Mouse (Mus musculus) cerebral cortex, adult 2 months (tissue): ENCODE data around the gene Coa5.

ENCODE experiments used
- WGBS: fragments of 180-500 bp; shearing (Covaris S2); methylation state at CpG from one replicate; pipeline ENCODE4 v1.1.7; 2018; 5-methylcytosine and 5-hydroxymethylcytosine counted together

Coa5 gene

DNA sequence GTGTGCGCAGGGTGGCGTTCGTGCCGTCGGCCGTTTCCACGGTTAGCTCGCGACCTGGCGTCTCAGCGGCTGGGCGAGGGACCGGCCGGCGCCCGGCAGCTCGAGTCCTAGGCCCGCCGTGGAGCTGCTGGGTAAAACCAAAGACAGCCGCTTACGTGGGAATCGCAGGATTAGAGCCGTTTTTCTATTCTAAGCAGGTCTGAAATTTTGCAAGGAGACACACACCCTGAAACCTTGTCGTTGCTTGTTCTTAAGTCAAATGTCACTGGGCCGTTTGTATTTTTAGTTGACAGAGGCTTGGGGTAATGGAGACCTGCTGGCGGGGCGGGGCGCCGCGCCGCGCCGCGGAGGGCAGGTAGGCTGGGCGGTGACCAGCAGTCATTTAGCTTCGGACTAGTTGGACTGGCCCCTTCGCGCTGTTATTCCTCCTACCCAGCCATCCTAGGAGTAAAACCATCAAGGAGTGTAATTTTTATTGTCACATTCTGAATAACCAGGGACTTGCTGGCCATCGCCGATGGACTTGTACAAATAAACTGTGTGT lies 466 bp upstream of the Coa5 start:
- WGBS: 1% methylated on average over 40 of the region's 40 CpGs

DNA sequence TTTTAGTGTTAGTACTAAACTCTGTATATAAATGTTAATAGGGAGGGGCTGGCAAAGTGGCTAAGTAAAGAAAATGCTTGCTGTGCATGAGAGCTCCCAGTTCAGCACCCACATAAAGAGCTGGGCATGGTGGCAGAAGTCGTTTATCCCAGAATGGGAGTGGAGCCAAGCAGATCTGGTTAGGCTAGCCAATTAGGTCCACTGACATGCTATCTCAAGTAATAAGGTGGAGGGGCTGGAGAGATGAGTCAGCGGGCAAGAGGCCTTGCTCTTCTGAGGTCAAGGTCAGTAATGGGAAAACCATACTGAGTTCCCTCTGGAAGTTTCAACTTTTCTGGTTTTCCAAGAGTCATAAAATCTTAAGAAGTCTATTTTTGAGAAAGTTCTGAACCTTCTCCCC lies 992 bp downstream of the Coa5 start:
- WGBS: 54% methylated on average over 2 of the region's 2 CpGs

DNA sequence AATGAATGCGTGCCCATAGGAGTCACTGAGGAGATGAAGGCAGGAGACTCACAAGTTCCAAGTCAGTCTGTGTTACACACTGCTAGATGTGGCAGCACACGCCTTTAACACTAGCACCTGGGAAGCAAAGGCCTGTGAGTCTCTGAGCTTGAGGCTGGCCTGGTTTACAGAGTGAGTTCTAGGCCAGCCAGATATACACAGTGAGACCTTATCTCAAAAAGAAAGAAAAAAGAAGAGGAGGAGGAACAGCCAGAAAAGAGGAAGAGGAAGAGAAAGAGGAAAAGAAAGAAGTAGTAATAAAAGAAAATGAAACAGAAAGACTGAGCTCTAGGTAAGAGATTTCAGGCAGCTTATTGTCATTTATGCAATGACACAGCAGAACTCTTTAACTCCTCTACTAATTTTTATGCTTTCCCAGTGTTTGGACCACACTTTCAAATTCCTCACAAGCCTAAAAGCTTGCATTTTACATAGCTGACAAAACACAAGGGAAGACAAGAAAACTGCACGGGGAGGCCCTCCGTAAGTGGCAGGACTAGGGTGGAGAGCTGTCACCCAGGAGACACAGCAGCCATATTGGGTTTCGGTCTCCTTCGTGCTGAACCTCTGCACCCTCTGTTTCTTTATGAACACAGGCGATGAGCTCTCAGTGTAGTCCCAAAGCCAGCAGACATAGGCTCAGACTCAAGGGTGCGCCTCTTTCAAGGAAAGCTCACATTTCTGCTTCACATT lies 2.6 kb downstream of the Coa5 start:
- WGBS: 93% methylated on average over 8 of the region's 8 CpGs

DNA sequence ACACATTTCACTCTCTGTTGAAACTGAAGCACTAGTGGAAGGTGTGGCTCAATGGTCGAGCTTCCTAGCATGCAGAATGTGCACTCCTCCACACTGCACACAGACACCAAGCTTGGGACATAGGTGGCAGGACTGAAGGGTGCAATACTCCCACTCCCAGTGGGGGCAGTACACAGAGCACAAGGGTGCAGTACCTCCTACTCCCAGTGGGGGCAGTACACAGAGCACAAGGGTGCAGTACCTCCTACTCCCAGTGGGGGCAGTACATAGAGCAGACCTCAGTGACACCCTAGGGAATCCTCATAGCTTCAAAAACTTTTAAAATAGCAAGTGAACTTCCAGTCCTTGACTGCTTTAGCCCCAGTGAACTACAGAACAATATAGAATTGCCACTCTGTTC lies 10.5 kb downstream of the Coa5 start:
- WGBS: 81% methylated on average over 1 of the region's 1 CpGs

DNA sequence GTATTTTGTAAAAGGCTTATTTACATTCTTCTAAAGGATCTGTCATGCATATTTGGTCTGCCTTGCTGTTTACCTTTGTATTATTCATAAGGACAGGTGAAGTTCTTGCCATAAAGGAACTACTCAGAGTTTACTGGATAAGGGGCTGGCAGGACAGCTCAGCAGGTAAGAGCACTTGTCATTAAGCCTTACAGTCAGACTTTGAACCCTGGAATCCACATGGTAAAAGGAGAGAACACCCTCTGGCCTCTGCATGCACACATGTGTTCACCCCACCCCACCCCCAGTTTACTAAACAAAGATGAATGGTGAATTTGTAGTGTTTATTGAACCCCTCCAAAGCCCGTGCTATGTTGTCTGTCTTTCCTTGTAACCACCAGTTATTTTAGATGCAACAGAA lies 14.5 kb downstream of the Coa5 start:
- 76% methylated on average over 1 of the region's 1 CpGs for WGBS

DNA sequence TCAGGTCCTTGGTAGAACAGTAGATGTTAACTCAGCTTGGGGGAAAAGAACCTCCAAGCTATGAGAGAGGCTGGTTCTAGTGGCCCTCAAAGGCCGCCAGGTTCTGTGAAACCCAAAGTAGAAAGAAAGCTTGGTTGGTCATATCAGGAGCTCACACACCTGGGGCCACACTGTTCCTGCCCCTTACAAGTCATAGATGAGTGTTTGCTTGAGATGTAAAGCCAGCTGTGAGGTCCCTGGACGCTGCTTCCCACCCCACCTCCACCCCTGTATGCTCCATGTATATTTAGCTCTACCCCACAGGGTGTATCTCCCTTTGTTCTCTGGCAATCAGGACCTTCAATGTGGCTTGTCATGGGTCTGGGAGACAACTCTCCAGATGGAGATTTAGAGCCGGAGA lies 21.2 kb downstream of the Coa5 start:
- WGBS: 73% methylated on average over 3 of the region's 3 CpGs

DNA sequence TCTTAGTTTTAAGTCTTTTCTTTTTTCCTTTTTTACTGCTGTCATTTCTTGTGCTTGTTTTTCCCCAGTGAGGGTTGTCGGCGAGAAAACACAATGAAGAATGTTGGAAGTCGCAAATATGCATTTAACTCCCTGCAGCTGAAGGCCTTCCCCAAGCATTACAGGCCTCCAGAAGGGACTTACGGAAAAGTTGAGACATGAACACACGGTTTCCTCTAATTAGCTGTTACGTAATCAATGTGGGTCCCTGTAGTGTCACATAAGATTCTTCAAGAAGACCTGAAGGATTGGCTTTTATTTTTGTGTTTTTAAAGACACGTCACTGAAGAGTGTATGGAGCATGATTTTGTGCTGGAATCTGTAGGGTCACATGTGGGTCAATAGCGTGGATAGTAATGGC lies 21.8 kb downstream of the Coa5 start:
- WGBS: 83% methylated on average over 8 of the region's 8 CpGs

DNA sequence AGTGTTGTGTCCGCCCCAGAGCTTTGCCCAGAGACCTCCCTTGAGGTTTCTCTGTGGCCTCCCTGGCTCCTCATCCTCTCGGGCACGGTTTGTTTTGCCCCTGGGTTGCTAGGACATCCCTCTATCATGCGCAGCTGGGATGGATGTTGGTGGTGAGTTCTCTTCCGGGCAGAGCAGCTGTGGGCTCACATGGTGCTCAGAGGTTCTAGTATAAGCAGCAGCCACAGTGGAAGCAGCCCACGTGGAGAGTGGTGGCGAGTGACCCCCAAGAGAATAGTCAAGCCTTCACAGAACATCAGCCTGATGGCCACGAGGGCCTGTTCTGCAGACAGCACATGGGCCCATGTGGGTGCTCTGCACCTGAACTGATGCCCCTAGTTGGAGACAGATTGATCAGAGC lies 22.7 kb downstream of the Coa5 start:
- 81% methylated on average over 8 of the region's 8 CpGs for WGBS

DNA sequence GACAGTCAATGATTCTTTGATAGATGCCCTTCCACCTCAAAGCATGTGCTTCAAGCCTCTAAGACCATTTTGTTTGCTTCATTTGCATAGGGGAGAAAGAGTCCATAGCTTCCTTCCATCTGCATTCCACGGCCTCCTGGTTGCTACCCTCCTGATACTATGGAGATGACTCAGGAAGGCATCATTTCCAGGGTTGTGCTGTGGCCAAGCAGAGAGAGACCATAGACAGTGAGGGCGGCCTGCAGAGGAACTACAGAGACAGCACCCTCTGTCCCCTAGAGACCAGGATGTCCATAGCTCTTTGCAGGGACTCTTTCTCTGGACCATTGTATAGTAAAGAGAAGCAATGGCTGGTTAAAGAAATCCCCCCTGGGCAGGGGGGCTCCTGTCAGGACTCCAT lies 24.8 kb downstream of the Coa5 start:
- WGBS: 67% methylated on average over 2 of the region's 2 CpGs

DNA sequence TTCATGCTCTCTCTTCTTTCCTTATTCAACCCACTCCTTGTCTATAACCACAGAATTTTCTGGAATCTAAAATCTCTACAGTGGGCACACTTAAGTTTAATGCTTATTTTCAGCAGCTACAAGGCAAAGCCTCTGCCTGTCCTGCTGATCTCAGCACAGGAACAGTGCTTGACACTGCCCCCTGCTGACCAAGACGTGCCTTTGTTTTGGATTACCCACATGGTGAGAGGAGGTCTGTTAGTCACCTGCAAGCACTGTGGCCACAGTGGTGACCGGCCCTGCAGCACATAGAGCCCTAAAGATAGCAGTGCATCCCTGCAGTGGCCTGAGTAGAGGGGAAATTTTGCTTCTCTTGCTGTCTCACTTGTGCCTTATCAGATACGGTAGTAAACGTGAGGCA lies 28.2 kb downstream of the Coa5 start:
- WGBS: 53% methylated on average over 4 of the region's 4 CpGs

DNA sequence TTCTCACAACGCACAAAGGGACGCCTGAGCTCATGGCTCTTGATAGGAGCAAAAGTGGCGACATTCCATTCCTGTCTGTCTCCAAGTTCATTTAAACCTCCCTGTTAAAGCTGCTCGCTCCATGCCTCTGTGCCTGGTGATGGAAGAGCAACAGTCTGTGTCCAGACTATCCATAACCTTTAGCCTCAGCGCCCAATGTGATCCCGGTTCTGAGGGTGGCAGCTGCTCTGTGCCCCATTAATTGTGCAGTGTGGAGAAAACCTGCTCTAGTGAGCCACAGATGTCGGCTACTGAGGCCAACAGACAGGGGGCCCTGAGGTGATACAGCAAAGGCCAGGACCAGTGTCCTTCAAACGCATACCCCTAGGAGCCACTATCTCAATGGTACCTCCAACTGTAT lies 30.2 kb downstream of the Coa5 start:
- WGBS: 84% methylated on average over 8 of the region's 8 CpGs

DNA sequence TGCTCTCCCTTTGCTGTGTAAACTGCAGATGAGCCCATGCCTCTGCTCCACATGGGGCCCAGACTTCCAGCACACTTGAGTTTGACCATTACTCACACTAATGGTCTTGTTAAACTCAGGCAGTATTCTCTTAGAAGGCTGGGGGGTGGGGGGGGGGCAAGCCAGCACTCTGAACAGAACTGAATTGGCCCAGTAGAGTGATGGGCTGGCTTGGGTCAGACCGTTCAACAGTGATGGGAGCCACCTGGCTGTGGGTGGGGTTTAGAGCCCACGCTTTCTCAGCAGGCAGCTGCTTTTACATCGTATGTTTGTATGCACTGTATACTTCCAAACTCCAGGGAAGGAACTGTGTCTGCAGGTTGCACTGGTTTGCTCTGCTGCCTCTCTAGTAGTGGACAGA lies 30.9 kb downstream of the Coa5 start:
- WGBS: 59% methylated on average over 3 of the region's 3 CpGs

DNA sequence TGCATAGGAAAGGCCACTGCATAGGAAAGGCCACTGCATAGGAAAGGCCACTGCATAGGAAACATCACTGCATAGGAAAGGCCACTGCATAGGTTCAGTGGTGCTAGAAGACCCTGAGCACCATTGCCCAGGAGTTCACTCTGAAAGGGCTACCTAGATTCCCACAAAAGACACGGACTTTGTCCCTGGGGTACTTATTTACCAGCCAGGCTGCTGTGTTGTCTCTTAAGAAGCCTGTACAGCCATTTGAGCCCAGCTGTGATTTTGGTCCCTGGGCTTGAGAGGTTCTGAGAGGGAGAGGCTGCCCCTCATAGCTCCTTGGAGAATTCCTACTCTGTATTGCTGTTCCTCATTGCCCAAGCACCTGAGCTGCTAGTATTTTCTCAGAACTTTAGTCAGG lies 33.4 kb downstream of the Coa5 start:
- 92% methylated on average over 1 of the region's 1 CpGs for WGBS

DNA sequence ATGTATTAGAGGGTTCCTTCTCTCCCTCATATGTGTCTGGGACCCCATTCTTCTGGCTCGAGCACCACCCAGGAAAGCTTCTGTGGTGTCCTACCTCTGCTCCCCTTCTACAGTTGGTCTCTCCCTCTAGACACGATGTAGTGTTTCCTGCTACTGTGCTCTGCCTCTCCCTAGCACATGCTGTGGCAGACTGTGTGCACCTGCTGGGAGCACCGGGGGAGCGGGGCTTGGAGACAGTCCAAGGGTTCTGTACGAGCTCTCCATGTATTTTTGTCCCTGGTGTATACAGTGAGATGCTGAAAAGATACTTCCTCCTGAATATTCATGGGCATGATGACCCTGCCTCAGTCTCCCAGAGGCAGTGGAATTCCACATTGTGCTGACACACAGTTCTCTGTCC lies 36.7 kb downstream of the Coa5 start:
- 39% methylated on average over 5 of the region's 5 CpGs for WGBS

DNA sequence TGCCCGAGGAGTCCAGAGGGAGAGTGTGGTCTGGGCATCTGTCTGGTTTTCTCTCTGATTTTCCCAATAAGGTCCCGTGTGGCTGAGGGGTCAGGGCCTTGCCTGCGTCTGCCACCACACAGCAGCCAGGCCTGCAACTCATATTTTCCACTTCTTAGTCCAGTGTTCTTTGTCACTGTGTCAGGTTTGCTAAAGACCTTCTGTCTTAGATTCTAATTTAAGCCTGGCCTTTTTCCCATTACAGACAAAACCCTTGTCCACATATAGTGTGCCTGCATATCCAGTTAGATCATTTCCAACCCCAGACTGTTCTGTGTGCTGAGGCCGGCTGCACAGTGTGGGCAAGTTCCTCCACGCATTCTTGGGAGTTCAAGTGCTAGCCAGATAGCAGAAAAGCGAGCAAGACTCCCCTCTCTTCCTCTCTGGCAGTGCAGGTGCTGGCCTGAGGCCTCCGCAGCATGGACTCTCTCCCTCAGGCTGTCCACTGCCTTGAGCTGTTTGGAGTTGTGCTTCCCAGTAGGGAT lies 43.4 kb downstream of the Coa5 start:
- WGBS: 47% methylated on average over 7 of the region's 7 CpGs

DNA sequence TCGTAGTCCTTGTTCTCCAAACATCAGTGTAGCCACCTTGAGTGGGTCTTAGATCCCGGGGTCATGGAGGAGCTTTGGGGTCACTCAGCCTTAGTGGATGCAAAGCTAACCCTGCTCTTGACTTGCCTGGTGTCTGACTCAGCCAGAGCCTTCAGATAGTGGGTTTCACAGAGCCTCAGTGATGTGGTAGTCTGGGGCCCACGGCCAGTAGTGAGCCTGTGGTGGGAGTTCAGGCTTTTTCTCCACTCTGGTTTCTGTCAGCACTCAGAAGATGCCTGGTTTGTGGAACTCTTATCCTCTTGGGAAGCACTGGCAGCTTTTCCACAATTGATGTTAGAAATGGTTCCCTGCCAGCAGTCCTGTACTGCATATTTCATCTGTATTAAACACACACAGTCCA lies 45.6 kb downstream of the Coa5 start:
- 84% methylated on average over 3 of the region's 3 CpGs for WGBS

DNA sequence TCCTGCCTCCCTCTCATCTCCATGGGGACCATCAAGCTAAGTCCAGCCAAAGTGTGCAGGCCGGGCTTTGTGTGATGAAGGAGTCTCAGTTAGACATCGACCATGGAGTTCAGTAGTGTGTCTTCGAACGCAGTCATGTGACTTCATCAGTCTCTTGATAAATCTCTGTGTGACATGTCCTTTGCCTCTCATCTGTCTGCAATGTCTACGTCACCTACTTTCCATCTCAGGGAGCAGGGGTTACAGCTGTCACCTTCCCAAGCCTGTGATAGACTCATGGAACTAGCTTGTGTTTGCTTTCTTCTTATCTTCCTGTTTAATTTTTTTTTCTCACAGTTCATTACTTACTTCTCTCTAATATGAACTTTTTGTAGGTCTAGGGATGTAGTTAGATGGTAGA lies 49.0 kb downstream of the Coa5 start:
- 92% methylated on average over 5 of the region's 5 CpGs for WGBS

DNA sequence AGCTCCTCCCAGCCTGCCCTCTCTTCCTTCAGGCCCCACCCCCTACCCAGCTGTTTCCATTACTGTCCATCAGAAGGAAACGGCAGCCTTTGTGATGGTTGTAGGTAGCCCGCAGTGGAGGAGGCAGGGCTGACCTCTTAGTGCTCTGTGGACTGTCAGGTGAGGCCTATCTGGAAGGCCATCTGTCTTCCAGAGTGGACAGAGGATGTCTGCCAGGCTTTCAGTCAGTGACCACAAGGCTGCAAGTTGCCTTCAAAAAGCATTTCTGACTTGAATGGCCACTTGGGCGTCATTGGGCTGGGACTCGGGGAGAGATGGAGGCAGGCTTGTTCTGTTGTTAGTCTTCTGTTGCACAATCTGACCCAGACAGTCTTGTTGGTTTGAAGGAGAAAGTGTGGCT lies 50.4 kb downstream of the Coa5 start:
- WGBS: 62% methylated on average over 4 of the region's 4 CpGs

DNA sequence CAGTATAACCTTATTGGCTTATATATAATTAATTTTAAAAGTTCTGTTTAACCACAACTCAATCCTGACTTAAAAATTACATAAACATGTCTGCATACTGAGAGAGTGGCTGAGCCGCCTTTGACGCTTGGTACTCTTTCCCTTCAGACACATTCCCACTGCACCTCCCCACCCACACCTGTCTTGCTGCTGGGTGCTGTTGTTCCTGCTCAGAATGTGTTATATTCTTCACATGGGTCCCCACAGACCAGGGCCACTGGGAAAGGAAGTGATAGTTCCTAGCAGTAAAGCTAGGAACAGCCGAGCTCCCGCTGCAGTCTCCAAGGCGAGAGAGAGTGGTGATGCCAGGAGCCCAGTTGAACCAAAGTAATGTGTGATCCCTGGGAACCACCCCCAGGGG lies 51.8 kb downstream of the Coa5 start:
- WGBS: 55% methylated on average over 5 of the region's 5 CpGs

DNA sequence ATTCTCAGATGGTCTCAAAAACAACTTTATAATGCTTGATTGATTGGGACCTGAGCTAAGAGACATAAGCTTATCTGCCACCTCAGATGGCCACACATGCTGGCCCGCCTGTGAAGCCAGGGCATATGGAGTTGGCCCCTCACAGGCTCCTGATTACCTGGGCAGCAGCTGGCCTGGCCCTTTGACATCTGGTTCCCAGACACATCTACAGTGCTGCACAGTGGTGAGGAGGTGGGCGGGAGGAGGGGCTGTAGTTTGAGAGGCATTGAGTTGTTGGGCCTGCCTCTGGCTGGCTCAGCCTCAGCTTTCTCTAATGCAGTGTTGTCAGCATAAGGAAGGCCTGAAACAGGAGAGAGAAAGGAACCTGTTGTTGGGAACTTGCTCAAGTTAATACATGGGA lies 53.2 kb downstream of the Coa5 start:
- 91% methylated on average over 2 of the region's 2 CpGs for WGBS

DNA sequence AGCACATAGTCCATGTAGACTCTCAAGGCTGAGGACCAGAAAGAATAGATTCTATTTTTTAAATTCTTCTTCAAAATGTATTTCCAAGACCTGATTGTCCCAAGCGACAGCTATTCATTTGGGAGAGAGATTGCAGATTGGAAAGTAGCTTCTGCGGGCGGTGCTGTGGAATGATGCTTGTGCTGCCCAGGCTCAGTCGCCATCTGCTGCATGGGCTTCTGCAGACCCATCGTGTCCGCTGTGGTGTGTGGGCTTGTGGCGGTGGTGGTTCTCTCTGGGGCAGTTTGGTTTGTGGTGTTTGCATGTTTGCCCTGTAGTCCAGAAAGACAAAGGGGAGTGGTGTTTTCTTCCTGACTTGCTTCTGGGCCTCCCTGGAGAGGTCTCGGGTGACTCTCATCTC lies 53.7 kb downstream of the Coa5 start:
- WGBS: 67% methylated on average over 8 of the region's 8 CpGs

DNA sequence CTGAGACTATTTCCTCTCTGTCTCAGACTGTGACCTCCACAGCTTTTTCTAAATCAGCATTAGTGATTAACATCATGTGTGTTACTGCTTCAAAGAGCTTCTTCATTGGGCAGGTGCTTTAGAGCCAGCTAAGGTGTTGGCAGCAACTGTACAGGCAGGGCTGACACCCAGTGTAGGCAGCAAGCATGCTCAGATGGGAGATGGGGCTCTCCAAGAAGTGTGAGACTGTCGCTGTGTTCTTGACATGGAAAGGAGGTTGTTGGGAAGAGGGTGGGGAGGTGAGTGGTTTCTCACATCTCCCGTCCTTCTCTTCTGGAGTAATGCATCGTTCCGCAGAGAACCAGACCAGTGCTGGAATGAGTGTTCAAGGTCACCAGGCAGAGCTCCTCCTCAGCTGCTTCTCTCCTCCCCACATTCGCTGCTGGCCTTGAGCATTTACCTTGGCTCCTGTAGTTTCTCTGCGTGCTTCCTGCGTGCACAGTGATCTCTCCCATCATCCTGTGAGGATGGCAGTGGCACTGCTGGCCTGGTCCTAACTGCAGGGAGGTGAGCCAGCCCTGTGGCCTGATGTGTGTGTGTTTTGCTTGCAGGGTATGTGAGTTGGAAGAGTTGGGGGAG lies 61.0 kb downstream of the Coa5 start:
- 61% methylated on average over 7 of the region's 7 CpGs for WGBS

DNA sequence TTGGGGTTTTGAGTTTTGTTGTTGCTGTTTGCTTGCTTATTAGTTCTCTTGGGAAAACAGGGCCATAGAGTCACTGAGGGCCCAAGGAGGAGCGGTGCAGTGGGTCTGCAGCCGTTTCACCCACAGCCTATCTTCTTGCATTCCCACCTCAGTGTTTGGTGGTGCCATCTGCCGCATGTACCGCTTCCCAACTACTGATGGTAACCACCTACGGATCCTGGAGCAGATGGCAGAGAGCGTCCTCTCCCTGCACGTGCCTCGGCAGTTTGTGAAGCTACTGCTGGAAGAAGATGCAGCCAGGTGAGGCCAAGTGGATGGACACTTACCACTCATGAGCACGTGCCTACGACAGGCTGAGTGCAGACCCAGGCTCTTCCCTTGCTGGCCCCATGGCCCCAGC lies 61.8 kb downstream of the Coa5 start:
- 62% methylated on average over 10 of the region's 10 CpGs for WGBS
